Mouse (Mus musculus) CH12.LX (cell line): ENCODE measurements around the gene Hpcal4. TPM values are rescaled to one million over a fixed set of nuclear protein-coding genes. Genes with fewer than 3 reads are reported as not detected.

Experiments used
- DNase-seq: peaks from one replicate; pipeline ENCODE4 v3.0.0-alpha.2; 2013; ENCODE audit errors: extremely low read depth
- H3K27ac ChIP-seq: 2 replicates; pipeline ENCODE4 v1.5.1; 2012; ENCODE audit warnings: low read depth, mild to moderate bottlenecking, control low read depth, moderate library complexity; ENCODE audit not compliant: insufficient read depth
- H3K27me3 ChIP-seq: replicated peaks from 2 replicates; pipeline ENCODE3; 2012; ENCODE audit warnings: inconsistent platforms
- H3K36me3 ChIP-seq, 2 experiments: replicated peaks in 1 of 2; 2 replicates each; pipeline versions ENCODE3 to v1.6.1; 2012; ENCODE audit warnings: inconsistent platforms in 1 of 2, low read length in 1 of 2, mild to moderate bottlenecking in 1 of 2, mixed read lengths in 1 of 2, moderate library complexity in 1 of 2; ENCODE audit not compliant: control insufficient read depth in 1 of 2, insufficient read depth in 1 of 2
- H3K4me1 ChIP-seq, 2 experiments: 2 replicates each; pipeline ENCODE4 v1.6.1; 2012; ENCODE audit warnings: inconsistent platforms in 1 of 2, moderate library complexity in 1 of 2; ENCODE audit not compliant: insufficient read depth in 2 of 2, control insufficient read depth in 1 of 2
- H3K4me2 ChIP-seq: 2 replicates; pipeline ENCODE4 v1.6.1; 2012; ENCODE audit warnings: low read depth, mild to moderate bottlenecking, control low read depth; ENCODE audit not compliant: poor library complexity, insufficient read depth, severe bottlenecking
- H3K4me3 ChIP-seq, 3 experiments: fragments of 150-350 bp in 1 of 3; sonication (generic) in 1 of 3; replicated peaks in 1 of 3; 2 replicates each; pipeline versions ENCODE3 to v1.5.1; 2011 to 2012; ENCODE audit warnings: low read depth in 2 of 3, low read length in 2 of 3, mild to moderate bottlenecking in 2 of 3, moderate library complexity in 2 of 3, control low read depth in 1 of 3, improper control_type of control experiment in 1 of 3, inconsistent platforms in 1 of 3, mixed read lengths in 1 of 3; ENCODE audit not compliant: poor library complexity in 1 of 3
- H3K79me2 ChIP-seq: replicated peaks from 2 replicates; pipeline ENCODE4 v1.6.1; 2012; ENCODE audit warnings: mild to moderate bottlenecking, moderate library complexity; ENCODE audit not compliant: control insufficient read depth, poor library complexity, insufficient read depth, severe bottlenecking; ENCODE audit errors: extremely low read depth
- H3K9ac ChIP-seq: 2 replicates; pipeline ENCODE4 v1.6.1; 2012; ENCODE audit warnings: low read depth, mild to moderate bottlenecking, control low read depth, moderate library complexity; ENCODE audit not compliant: insufficient read depth
- H3K9me3 ChIP-seq: replicated peaks from 2 replicates; pipeline ENCODE3; 2012; ENCODE audit warnings: low read length, inconsistent platforms, mixed read lengths
- CHD1 ChIP-seq: IDR thresholded peaks from 2 replicates; pipeline ENCODE4 v1.6.1; 2012; ENCODE audit warnings: low read depth, low read length, improper control_type of control experiment, inconsistent platforms
- CHD2 ChIP-seq: IDR thresholded peaks from 2 replicates; pipeline ENCODE4 v1.6.1; 2011; ENCODE audit warnings: low read length, improper control_type of control experiment
- CTCF ChIP-seq, 2 experiments: IDR thresholded peaks in 1 of 2; conservative IDR thresholded peaks in 1 of 2; 2 replicates each; pipeline ENCODE4 v1.5.1; 2011 to 2012; ENCODE audit warnings: low read depth in 2 of 2, low read length in 2 of 2, improper control_type of control experiment in 1 of 2, inconsistent platforms in 1 of 2, mild to moderate bottlenecking in 1 of 2, moderate library complexity in 1 of 2
- E2F4 ChIP-seq: IDR thresholded peaks from 2 replicates; pipeline ENCODE4 v1.6.1; 2011; ENCODE audit warnings: low read depth, low read length, improper control_type of control experiment; ENCODE audit not compliant: insufficient replicate concordance
- ELF1 ChIP-seq: IDR thresholded peaks from 2 replicates; pipeline ENCODE4 v1.6.1; 2014; ENCODE audit warnings: low read depth, mild to moderate bottlenecking, inconsistent platforms, low read length, improper control_type of control experiment
- EP300 ChIP-seq: IDR thresholded peaks from 2 replicates; pipeline ENCODE4 v1.6.1; 2011; ENCODE audit warnings: low read length, improper control_type of control experiment
- ETS1 ChIP-seq: conservative IDR thresholded peaks from 2 replicates; pipeline ENCODE4 v1.6.1; 2012; ENCODE audit warnings: low read depth, mild to moderate bottlenecking, inconsistent platforms, low read length, improper control_type of control experiment, moderate library complexity
- GABPA ChIP-seq: IDR thresholded peaks from 2 replicates; pipeline ENCODE4 v1.6.1; 2012; ENCODE audit warnings: low read depth, low read length, improper control_type of control experiment, inconsistent platforms; ENCODE audit not compliant: insufficient replicate concordance
- HCFC1 ChIP-seq: IDR thresholded peaks from 2 replicates; pipeline ENCODE4 v1.6.1; 2012; ENCODE audit warnings: low read depth, mild to moderate bottlenecking, inconsistent platforms, low read length, improper control_type of control experiment
- IRF4 ChIP-seq: IDR thresholded peaks from 2 replicates; pipeline ENCODE4 v1.6.1; 2014; ENCODE audit warnings: low read depth, mild to moderate bottlenecking, inconsistent platforms, low read length, improper control_type of control experiment
- JUND ChIP-seq: conservative IDR thresholded peaks from 2 replicates; pipeline ENCODE4 v1.6.1; 2011; ENCODE audit warnings: low read depth, low read length, improper control_type of control experiment
- MAX ChIP-seq: IDR thresholded peaks from 2 replicates; pipeline ENCODE4 v1.6.1; 2011; ENCODE audit warnings: low read length, improper control_type of control experiment
- MAZ ChIP-seq: IDR thresholded peaks from 2 replicates; pipeline ENCODE4 v1.6.1; 2012; ENCODE audit warnings: low read depth, mild to moderate bottlenecking, inconsistent platforms, low read length, improper control_type of control experiment, moderate library complexity
- MEF2A ChIP-seq: IDR thresholded peaks from 2 replicates; pipeline ENCODE4 v1.6.1; 2014; ENCODE audit warnings: low read depth, mild to moderate bottlenecking, inconsistent platforms, low read length, improper control_type of control experiment, borderline replicate concordance
- MXI1 ChIP-seq: IDR thresholded peaks from 2 replicates; pipeline ENCODE4 v1.6.1; 2011; ENCODE audit warnings: mild to moderate bottlenecking, low read depth, low read length, improper control_type of control experiment
- MYC ChIP-seq: IDR thresholded peaks from 2 replicates; pipeline ENCODE4 v1.6.1; 2011; ENCODE audit warnings: low read depth, mild to moderate bottlenecking, improper control_type of control experiment, low read length
- NELFE ChIP-seq: IDR thresholded peaks from 2 replicates; pipeline ENCODE4 v1.6.1; 2011; ENCODE audit warnings: low read depth, low read length, improper control_type of control experiment
- NRF1 ChIP-seq: IDR thresholded peaks from 2 replicates; pipeline ENCODE4 v1.6.1; 2014; ENCODE audit warnings: low read depth, mild to moderate bottlenecking, inconsistent platforms, low read length, improper control_type of control experiment, moderate library complexity
- PAX5 ChIP-seq: IDR thresholded peaks from 2 replicates; pipeline ENCODE4 v1.6.1; 2012; ENCODE audit warnings: low read length, inconsistent platforms, mixed read lengths
- POLR2A ChIP-seq: IDR thresholded peaks from 2 replicates; pipeline ENCODE4 v1.6.1; 2011; ENCODE audit warnings: low read depth, mild to moderate bottlenecking, improper control_type of control experiment, low read length
- POLR2AphosphoS2 ChIP-seq: IDR thresholded peaks from 2 replicates; pipeline ENCODE4 v1.6.1; 2011; ENCODE audit warnings: low read depth, low read length, improper control_type of control experiment
- RAD21 ChIP-seq: IDR thresholded peaks from 2 replicates; pipeline ENCODE4 v1.6.1; 2011; ENCODE audit warnings: low read depth, mild to moderate bottlenecking, low read length, improper control_type of control experiment, moderate library complexity
- RCOR1 ChIP-seq: conservative IDR thresholded peaks from 2 replicates; pipeline ENCODE4 v1.6.1; 2012; ENCODE audit warnings: low read depth, mild to moderate bottlenecking, inconsistent platforms, low read length, improper control_type of control experiment
- SIN3A ChIP-seq: IDR thresholded peaks from 2 replicates; pipeline ENCODE4 v1.6.1; 2012; ENCODE audit warnings: low read length, improper control_type of control experiment, inconsistent platforms
- SMC3 ChIP-seq: IDR thresholded peaks from 2 replicates; pipeline ENCODE4 v1.6.1; 2011; ENCODE audit warnings: low read depth, low read length, improper control_type of control experiment
- TBP ChIP-seq: conservative IDR thresholded peaks from 2 replicates; pipeline ENCODE4 v1.6.1; 2011; ENCODE audit warnings: low read depth, low read length, improper control_type of control experiment
- TCF12 ChIP-seq: IDR thresholded peaks from 2 replicates; pipeline ENCODE4 v1.6.1; 2014; ENCODE audit warnings: low read depth, mild to moderate bottlenecking, inconsistent platforms, low read length, improper control_type of control experiment
- UBTF ChIP-seq: IDR thresholded peaks from 2 replicates; pipeline ENCODE4 v1.6.1; 2012; ENCODE audit warnings: low read depth, mild to moderate bottlenecking, inconsistent platforms, low read length, improper control_type of control experiment, moderate library complexity
- USF1 ChIP-seq: IDR thresholded peaks from 2 replicates; pipeline ENCODE4 v1.6.1; 2014; ENCODE audit warnings: low read depth, mild to moderate bottlenecking, inconsistent platforms, low read length, improper control_type of control experiment
- USF2 ChIP-seq: conservative IDR thresholded peaks from 2 replicates; pipeline ENCODE4 v1.6.1; 2011; ENCODE audit warnings: low read depth, low read length, improper control_type of control experiment
- ZKSCAN1 ChIP-seq: IDR thresholded peaks from 2 replicates; pipeline ENCODE4 v1.6.1; 2012; ENCODE audit warnings: low read depth, inconsistent platforms, low read length, improper control_type of control experiment, borderline replicate concordance
- ZMIZ1 ChIP-seq: IDR thresholded peaks from 2 replicates; pipeline ENCODE4 v1.6.1; 2012; ENCODE audit warnings: low read depth, mild to moderate bottlenecking, inconsistent platforms, low read length, improper control_type of control experiment
- dilution Hi-C: fragments of 300-500 bp; cut with MboI; formaldehyde crosslinking; loops from 2 replicates; pipeline ENCODE4 v1.14.3; 2020; ENCODE audit warnings: low sequenced_read_pairs; ENCODE audit not compliant: extremely low pct_unique_long_range_greater_than_20kb, extremely low pct_ligation_motif_present
- in situ Hi-C: fragments of 300-500 bp; cut with MboI; formaldehyde crosslinking; loops from 3 replicates; pipeline ENCODE4 v1.14.3; 2019; ENCODE audit warnings: low sequenced_read_pairs, low pct_ligation_motif_present, low pct_unique_long_range_greater_than_20kb, mixed read lengths
- polyA plus RNA-seq: library from polyadenylated mRNA; unstranded; fragments of >175 nt; gene quantifications from 2 replicates; pipeline ENCODE4 v1.2.1, GENCODE M21; 2012; ENCODE audit warnings: low read depth; ENCODE audit not compliant: insufficient read length
- total RNA-seq, 2 experiments: library from RNA; depleted of rRNA; stranded (reverse); fragments of 300-350 nt in 1 of 2; fragments of >200 nt in 1 of 2; gene quantifications; 2 replicates each; pipeline ENCODE4 v1.2.3; 2012 to 2014

Gene Hpcal4
- total and polyA plus RNA-seq, 3 experiments = not detected

DNA sequence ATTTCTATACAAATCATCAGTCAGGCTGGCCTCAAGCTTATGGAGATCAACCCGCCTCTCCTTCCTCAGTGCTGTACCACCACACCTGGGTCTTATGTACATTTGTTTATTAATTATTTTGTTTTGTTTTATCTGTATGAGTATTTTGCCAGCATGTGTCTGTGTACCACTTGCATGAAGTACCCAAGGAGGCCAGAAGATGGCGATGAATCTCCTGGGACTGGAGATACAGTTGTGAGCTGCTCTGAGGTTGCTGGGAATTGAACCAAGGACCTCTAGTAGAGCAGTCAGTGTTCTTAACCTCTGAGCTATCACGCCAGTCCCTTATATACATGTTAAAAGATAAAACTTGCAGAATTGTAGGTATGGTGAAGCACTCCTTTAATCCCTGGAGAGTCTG is 40.3 kb downstream of the Hpcal4 start:
- Histone ChIP-seq H3K4me2 (no peak overlapping the region), H3K9ac (no peak overlapping the region), H3K4me1 (peaks cover 7 to 26% of the 10 kb centered on the region in 2 experiments), H3K27me3 (peaks cover 59% of the 10 kb centered on the region), H3K36me3 (no peaks in the 10 kb centered on the region), H3K27ac (no peak overlapping the region), H3K79me2 (no peaks in the 10 kb centered on the region), H3K9me3 (peaks cover 3% of the 10 kb centered on the region), H3K4me3 (no peak overlapping the region)
- TF ChIP-seq SMC3 (peak; percentile 66), ETS1 (no peak), JUND (no peak), CTCF (conservative IDR thresholded peaks at IDR 0.05 in 1 of 2, IDR thresholded peaks at IDR 0.05 in 1 of 2; ENCODE audit: low read depth in 2 of 2, low read length in 2 of 2) (peak; percentile 39 to 67; a peak in 3 of 4 replicates), RAD21 (peak; percentile 48)
- in situ Hi-C loops = loop anchor here (5.0 kb wide), 1 partner anchor 39 kb away; the partner anchor contains the start of gene Pabpc4
- dilution Hi-C loops = no loop called here
- peak; percentile 43 for DNase-seq

DNA sequence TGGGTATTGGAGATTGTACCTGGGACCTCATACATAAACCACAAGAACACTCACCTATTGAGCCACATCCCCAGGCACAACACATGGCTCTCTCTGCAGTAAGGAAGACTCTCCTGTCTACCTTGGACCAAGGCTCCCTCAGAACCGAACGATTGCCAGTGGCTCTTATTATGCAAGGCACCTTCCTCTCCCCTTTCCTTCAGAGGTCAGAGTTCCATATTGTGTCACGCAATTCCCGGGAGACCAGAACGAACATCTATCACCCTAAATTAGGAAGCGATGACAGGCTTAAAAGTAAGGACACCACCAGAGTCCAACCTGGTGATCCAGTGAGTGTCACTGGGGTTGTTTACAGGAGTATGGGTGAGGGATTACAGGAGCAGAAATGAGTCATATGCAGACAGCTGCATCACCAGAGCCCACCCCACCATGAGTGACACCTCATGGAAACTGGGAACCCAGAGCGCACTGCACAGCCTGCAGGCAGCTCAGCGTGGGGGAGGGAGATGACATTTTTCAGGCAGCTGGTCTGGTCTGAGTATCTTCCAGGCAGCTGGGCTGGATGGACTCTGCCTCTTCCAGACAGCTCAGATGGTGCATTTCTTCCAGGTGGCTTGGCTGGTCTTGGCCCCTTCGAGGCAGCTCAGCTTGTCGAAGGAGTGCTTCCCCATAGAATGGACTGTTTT is 42.8 kb downstream of the Hpcal4 start:
- Histone ChIP-seq H3K9ac (no peak overlapping the region), H3K27ac (no peak overlapping the region), H3K4me2 (no peak overlapping the region), H3K4me1 (peaks cover 11 to 32% of the 10 kb centered on the region in 2 experiments), H3K4me3 (no peak overlapping the region), H3K79me2 (no peaks in the 10 kb centered on the region), H3K27me3 (peaks cover 66% of the 10 kb centered on the region), H3K36me3 (no peaks in the 10 kb centered on the region), H3K9me3 (peaks cover 3% of the 10 kb centered on the region)
- in situ Hi-C loops (no loop called here), dilution Hi-C loops (no loop called here)
- DNase-seq = peak; percentile 38
- peak; percentile 25; the same call in 1 of the 2 replicates for TF ChIP-seq EP300
- TF ChIP-seq POLR2A = no peak
- no peak for TF ChIP-seq MYC
- TF ChIP-seq POLR2AphosphoS2 = no peak
- no peak for TF ChIP-seq SMC3
- no peak for TF ChIP-seq E2F4
- no peak for TF ChIP-seq USF1
- TF ChIP-seq RAD21 = no peak
- TF ChIP-seq GABPA = no peak
- no peak for TF ChIP-seq CHD1
- no peak for TF ChIP-seq MAZ
- no peak for TF ChIP-seq CTCF (conservative IDR thresholded peaks at IDR 0.05 in 1 of 2, IDR thresholded peaks at IDR 0.05 in 1 of 2; ENCODE audit: low read depth in 2 of 2, low read length in 2 of 2)
- peak; percentile 76 for TF ChIP-seq TCF12
- peak; percentile 66 for TF ChIP-seq IRF4
- TF ChIP-seq SIN3A = no peak
- TF ChIP-seq CHD2 = no peak
- TF ChIP-seq RCOR1 = no peak
- peak; percentile 62 for TF ChIP-seq ETS1
- TF ChIP-seq HCFC1 = no peak
- no peak for TF ChIP-seq UBTF
- no peak for TF ChIP-seq MAX
- no peak for TF ChIP-seq ELF1
- TF ChIP-seq NRF1 = no peak
- no peak for TF ChIP-seq TBP
- TF ChIP-seq ZKSCAN1 = no peak
- TF ChIP-seq USF2 = no peak
- no peak for TF ChIP-seq PAX5
- no peak for TF ChIP-seq MEF2A
- TF ChIP-seq ZMIZ1 = no peak
- TF ChIP-seq MXI1 = no peak
- TF ChIP-seq NELFE = no peak
